Mouse (Mus musculus) megakaryocyte, embryonic 14.5 days (primary cell): ENCODE measurements at regions not wholly inside any gene's neighbourhood (a gene's known extent, or its start where the extent isn't known, plus 50 kb on each side); places are given as distances from the start of the nearest gene placed in this dataset.

Source experiments
- FLI1 ChIP-seq: IDR thresholded peaks from 2 replicates; pipeline ENCODE4 v1.6.1; 2012; ENCODE audit warnings: low read length, inconsistent platforms, mixed read lengths
- GATA1 ChIP-seq: IDR thresholded peaks from 3 replicates; pipeline ENCODE4 v1.6.1; 2012; ENCODE audit warnings: mixed read lengths, low read length, inconsistent platforms, borderline replicate concordance

- TF ChIP-seq GATA1, result no peak
- TF ChIP-seq FLI1, result no peak
Measured at GRCm38 (mm10) chr2:61221157-61221556, 258.2 kb upstream of the Rbms1 start.
